Mouse (Mus musculus) forelimb bud, embryonic 11.5 days (tissue): ENCODE data around the gene Mageb4.
"Not testable (repeated sequence)": the region's sequence is repeated elsewhere in the genome, so short reads cannot be mapped to it uniquely, and the experiment has no call there.

Experiments
- DNase-seq: peaks from one replicate; pipeline ENCODE4 v3.0.0-alpha.2; 2012; ENCODE audit warnings: low read depth, low spot score

Gene Mageb4

GRCm38 (mm10) chrX:86304993-86305392 is at the start of gene Mageb4:
Gene Mageb4, minus strand, starts transcription at chrX:86305093.
- not testable (repeated sequence) for DNase-seq

GRCm38 (mm10) chrX:86284597-86284996 is 20.3 kb downstream of the Mageb4 start:
- not testable (repeated sequence) for DNase-seq

- not testable (repeated sequence) for DNase-seq
These were observed 58.9 kb downstream of the Mageb4 start for GRCm38 (mm10) chrX:86245950-86246349.

GRCm38 (mm10) chrX:86237246-86237645 is 67.6 kb downstream of the Mageb4 start:
- no peak for DNase-seq
